ENCODE assay signal across 10 mouse cellular contexts in the genomic region with DNA sequence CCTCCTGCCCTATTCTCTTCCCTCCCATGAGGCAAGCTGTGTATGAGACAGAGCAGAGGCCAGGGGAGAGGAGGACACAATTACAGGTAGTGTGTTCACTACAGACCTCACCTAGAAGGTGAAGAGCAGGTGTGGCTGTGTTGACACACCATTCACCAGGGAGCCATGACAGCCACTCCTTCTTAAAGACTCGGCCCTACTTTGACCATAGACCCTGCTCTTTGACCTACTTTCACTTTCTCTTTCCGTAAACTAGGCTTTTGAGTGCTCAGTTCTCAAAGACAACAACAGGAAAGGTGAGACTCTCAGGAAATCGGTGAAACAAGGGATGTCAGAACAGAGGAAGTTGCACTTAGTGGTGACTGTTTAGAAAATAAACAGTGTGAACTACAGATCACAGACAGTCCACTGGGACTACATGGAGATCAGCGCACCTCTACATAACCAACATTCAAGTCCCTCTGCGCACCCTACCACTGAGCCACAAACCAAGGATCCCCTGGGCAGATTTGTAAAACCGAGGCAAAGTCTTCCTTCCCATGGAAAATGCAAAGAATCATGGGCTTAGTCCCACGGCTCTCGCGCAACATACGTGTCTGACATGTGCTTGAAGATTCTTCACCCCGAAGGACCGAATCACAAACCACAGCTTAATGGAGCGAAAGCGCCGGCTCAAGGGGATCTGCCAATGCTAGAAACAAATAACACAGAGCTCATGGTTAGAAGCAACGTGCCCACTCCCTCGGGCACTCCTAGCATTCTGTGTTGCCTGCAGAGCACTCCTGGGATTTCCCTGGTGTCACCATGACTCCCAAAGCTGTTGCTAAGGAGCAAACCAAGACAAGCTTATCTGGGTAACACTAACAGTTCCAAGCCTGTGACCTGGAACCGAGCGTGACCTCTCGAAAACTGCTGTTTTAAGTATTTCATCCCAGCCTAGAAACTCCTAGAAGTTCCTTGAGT. TPM values are rescaled to one million over a fixed set of nuclear protein-coding genes. Genes with fewer than 3 reads are reported as not detected.
A peak's percentile ranks its signal among the peaks of the same experiment; 100 is the strongest.
DNase-seq lines count a peak whose midpoint lies in the region; ATAC-seq and TF ChIP-seq lines count a peak whose summit lies in the region.
"Had no signal": no experiment of that assay in that cellular context is flagged by ENCODE, and none has a peak within 500 bp of the region (broad histone marks: within the 10 kb centered on the region; RNA-seq: fewer than 3 reads in every experiment).

No protein-coding gene starts in this region.

- H3K27me3 ChIP-seq in heart, adult 2 months (ENCODE audit: control insufficient read depth, insufficient read depth, low read length): no peaks in the 10 kb centered on the region
- H3K27me3 ChIP-seq in heart, embryonic 12.5 days (replicated peaks): peaks cover 9% of the 10 kb centered on the region
- no peaks in the 10 kb centered on the region for H3K27me3 ChIP-seq in liver, embryonic 15.5 days
- no peaks in the 10 kb centered on the region for H3K27me3 ChIP-seq in hindbrain, embryonic 11.5 days (ENCODE audit: control insufficient read depth, insufficient read depth, low read length)
- H3K27me3 ChIP-seq: midbrain, embryonic 15.5 days had no signal

- H3K4me2 ChIP-seq in heart, embryonic 12.5 days: no peak overlapping the region
- H3K4me2 ChIP-seq in liver, embryonic 15.5 days: peak overlapping the region; percentile 41
- no peak overlapping the region for H3K4me2 ChIP-seq in hindbrain, embryonic 11.5 days (replicated peaks; ENCODE audit: low read depth, low read length)
- H3K4me2 ChIP-seq: midbrain, embryonic 15.5 days had no signal

- no peak for ATAC-seq in heart, embryonic 12.5 days (ENCODE audit: insufficient number of reproducible peaks, low FRiP score)
- ATAC-seq in liver, embryonic 15.5 days (ENCODE audit: insufficient read depth): no peak
- no peak for ATAC-seq in hindbrain, embryonic 11.5 days (ENCODE audit: low FRiP score)
- no peak for ATAC-seq in cerebellum, adult (ENCODE audit: insufficient number of reproducible peaks, low FRiP score, low TSS enrichment)
- ATAC-seq: midbrain, embryonic 15.5 days had no signal

- H3K4me3 ChIP-seq in heart, adult 2 months: no peak overlapping the region
- no peak overlapping the region for H3K4me3 ChIP-seq in heart, embryonic 12.5 days
- H3K4me3 ChIP-seq in liver, embryonic 15.5 days (replicated peaks): 0 out of 2 replicates have a peak overlapping the region, but pooled peaks have one; percentile 0
- no peak overlapping the region for H3K4me3 ChIP-seq in hindbrain, embryonic 11.5 days (ENCODE audit: low read depth, low read length)
- H3K4me3 ChIP-seq: midbrain, embryonic 15.5 days had no signal

- peaks cover 11% of the 10 kb centered on the region for H3K4me1 ChIP-seq in heart, adult 2 months (ENCODE audit: control insufficient read depth, insufficient read depth, low read length)
- 0 out of 2 replicates have a peak, but pooled peaks cover 3% of the 10 kb centered on the region for H3K4me1 ChIP-seq in heart, embryonic 12.5 days (replicated peaks)
- H3K4me1 ChIP-seq in liver, embryonic 15.5 days (replicated peaks): peaks cover 21% of the 10 kb centered on the region
- no peaks in the 10 kb centered on the region for H3K4me1 ChIP-seq in hindbrain, embryonic 11.5 days (replicated peaks; ENCODE audit: control insufficient read depth, insufficient read depth, low read length)
- H3K4me1 ChIP-seq: midbrain, embryonic 15.5 days had no signal

- DNase-seq in heart, adult 2 months: peak in 1 of 2 experiments; percentile 22
- peak; percentile 11 to 29 for DNase-seq in spleen, postnatal 36 days (ENCODE audit: low spot score in 2 of 2)
- no peak for DNase-seq in spleen, adult 18-20 months
- DNase-seq in hindbrain, embryonic 11.5 days (ENCODE audit: low spot score): no peak
- no peak for DNase-seq in right cerebral cortex, adult 18-20 months
- DNase-seq: cerebellum, adult 8-10 months had no signal

- H3K36me3 ChIP-seq in heart, adult 2 months (ENCODE audit: control insufficient read depth, insufficient read depth, low read length): no peaks in the 10 kb centered on the region
- H3K36me3 ChIP-seq in heart, embryonic 12.5 days: no peaks in the 10 kb centered on the region
- H3K36me3 ChIP-seq in liver, embryonic 15.5 days (replicated peaks): no peaks in the 10 kb centered on the region
- no peaks in the 10 kb centered on the region for H3K36me3 ChIP-seq in hindbrain, embryonic 11.5 days (ENCODE audit: control insufficient read depth, insufficient read depth, low read length)
- H3K36me3 ChIP-seq: midbrain, embryonic 15.5 days had no signal

- TF ChIP-seq CTCF in heart, adult 2 months (IDR thresholded peaks at IDR 0.05): no peak

- no peak for TF ChIP-seq EP300 in heart, adult 2 months (IDR thresholded peaks at IDR 0.05; ENCODE audit: insufficient read depth, low read depth, low read length)

- H3K79me2 ChIP-seq in heart, adult 2 months (replicated peaks; ENCODE audit: control insufficient read depth, insufficient read depth, low read length): no peaks in the 10 kb centered on the region

- 69% methylated on average over 20 of the region's 20 CpGs for WGBS in heart, adult 2 months
- 72% methylated on average over 20 of the region's 20 CpGs for WGBS in heart, embryonic 12.5 days
- WGBS in liver, embryonic 15.5 days (ENCODE audit: insufficient replicate concordance): 63% methylated on average over 20 of the region's 20 CpGs
- WGBS in hindbrain, embryonic 11.5 days: 86% methylated on average over 20 of the region's 20 CpGs

- H3K9ac ChIP-seq in heart, adult 2 months (ENCODE audit: low read depth, low read length): no peak overlapping the region
- no peak overlapping the region for H3K9ac ChIP-seq in heart, embryonic 12.5 days
- H3K9ac ChIP-seq in liver, embryonic 15.5 days: no peak overlapping the region
- no peak overlapping the region for H3K9ac ChIP-seq in hindbrain, embryonic 11.5 days (ENCODE audit: low read depth, low read length)
- H3K9ac ChIP-seq: midbrain, embryonic 15.5 days had no signal

- intact Hi-C loops in heart, adult 2 months (cut with DNase I): loop anchor here (2.0 to 5.0 kb wide), 2 partner anchors 65 to 410 kb away; a partner anchor contains a TSS

- H3K9me3 ChIP-seq in heart, embryonic 12.5 days (replicated peaks): no peaks in the 10 kb centered on the region
- no peaks in the 10 kb centered on the region for H3K9me3 ChIP-seq in liver, embryonic 15.5 days (replicated peaks)
- no peaks in the 10 kb centered on the region for H3K9me3 ChIP-seq in hindbrain, embryonic 11.5 days (ENCODE audit: control insufficient read depth, low read length)
- H3K9me3 ChIP-seq: midbrain, embryonic 15.5 days had no signal

- TF ChIP-seq POLR2A in heart, adult 2 months (IDR thresholded peaks at IDR 0.05; ENCODE audit: insufficient read depth, low read depth, low read length): peak; percentile 32; the same call in 1 of the 2 replicates

- H3K27ac ChIP-seq in heart, adult 2 months: peak overlapping the region; percentile 32
- no peak overlapping the region for H3K27ac ChIP-seq in heart, embryonic 12.5 days (ENCODE audit: poor library complexity, severe bottlenecking)
- no peak overlapping the region for H3K27ac ChIP-seq in liver, embryonic 15.5 days (replicated peaks)
- no peak overlapping the region for H3K27ac ChIP-seq in hindbrain, embryonic 11.5 days (ENCODE audit: low read depth, low read length)
- H3K27ac ChIP-seq: midbrain, embryonic 15.5 days had no signal

RNA-seq across cellular contexts. Expression of a gene that starts 21.5 kb away (rescaled TPM):
- total RNA-seq in heart, adult 2 months (2021): 1 to 10 TPM in 1 of 2 experiments, under 1 TPM in 1; 0.81 to 1.4 TPM
- 2.3 and 3.3 TPM in 2 replicates for polyA plus RNA-seq in heart, adult 2 months (2012; rRNA removed)
- polyA plus RNA-seq in heart, embryonic 12.5 days (2016; fragmentation: Nextera tagmentation; extraction: Ambion mirVana): 3.1 and 3.4 TPM in 2 replicates
- polyA plus RNA-seq in liver, embryonic 15.5 days (2015; fragmentation: Nextera tagmentation; extraction: Ambion mirVana): 7.3 and 7.8 TPM in 2 replicates
- 1.8 and 1.9 TPM in 2 replicates for polyA plus RNA-seq in hindbrain, embryonic 11.5 days (2014; fragmentation: Nextera tagmentation; extraction: Ambion mirVana)

RNA-seq across cellular contexts. Expression of a gene that starts 45.4 kb away (rescaled TPM):
- under 1 TPM; 0.64 to 0.78 TPM for total RNA-seq in heart, adult 2 months (2021)
- polyA plus RNA-seq in heart, adult 2 months (2012; rRNA removed): 0.88 and 1.8 TPM in 2 replicates
- 0.17 and 0.86 TPM in 2 replicates for polyA plus RNA-seq in heart, embryonic 12.5 days (2016; fragmentation: Nextera tagmentation; extraction: Ambion mirVana)
- polyA plus RNA-seq in liver, embryonic 15.5 days (2015; fragmentation: Nextera tagmentation; extraction: Ambion mirVana): 108 and 125 TPM in 2 replicates
- polyA plus RNA-seq in hindbrain, embryonic 11.5 days (2014; fragmentation: Nextera tagmentation; extraction: Ambion mirVana): 0.51 and 0.71 TPM in 2 replicates

Comparison
In these comparisons a context has a peak if more than half of its experiments do, and no peak if none do; other contexts are left out.
1. DNase-seq: peak in spleen, postnatal 36 days (2 of 2); none in spleen, adult 18-20 months (0 of 2), hindbrain, embryonic 11.5 days (single experiment) and right cerebral cortex, adult 18-20 months (single experiment).
2. RNA of a gene that starts 45.4 kb away (polyA plus RNA-seq): 108 to 125 TPM in liver, embryonic 15.5 days; 0.88 to 1.8 TPM in heart, adult 2 months, 0.17 to 0.86 TPM in heart, embryonic 12.5 days and 0.51 to 0.71 TPM in hindbrain, embryonic 11.5 days; every median in the first group is over 10 times any median in the second.